Mouse (Mus musculus): ENCODE data around the gene Gab2.

DNA sequence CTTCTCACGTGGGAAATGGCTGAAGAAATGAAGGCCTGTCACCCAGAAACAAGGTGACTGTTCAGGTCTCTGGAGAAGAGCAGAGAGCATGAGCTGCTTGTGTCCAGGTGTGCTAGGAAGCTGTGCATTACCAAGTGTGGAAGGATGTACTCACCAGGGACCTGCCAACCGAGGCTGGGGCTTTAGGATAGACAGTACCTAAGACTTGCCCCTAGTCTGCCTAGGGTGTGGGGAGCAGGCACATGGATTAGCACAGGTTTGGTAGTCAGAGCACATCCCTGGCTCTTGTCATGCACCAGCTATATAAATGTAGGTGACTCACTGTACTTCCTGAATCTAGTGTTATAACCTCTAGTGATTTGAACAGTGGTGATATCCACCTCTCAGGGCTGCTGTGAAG is 222.2 kb downstream of the Gab2 start:
- TF ChIP-seq EP300 (optimal IDR thresholded peaks at IDR 0.05) (no peak), CTCF (IDR thresholded peaks at IDR 0.05; ENCODE audit: low read depth) (no peak)
